14 mouse cellular contexts compared by ENCODE assay signal in the genomic region with DNA sequence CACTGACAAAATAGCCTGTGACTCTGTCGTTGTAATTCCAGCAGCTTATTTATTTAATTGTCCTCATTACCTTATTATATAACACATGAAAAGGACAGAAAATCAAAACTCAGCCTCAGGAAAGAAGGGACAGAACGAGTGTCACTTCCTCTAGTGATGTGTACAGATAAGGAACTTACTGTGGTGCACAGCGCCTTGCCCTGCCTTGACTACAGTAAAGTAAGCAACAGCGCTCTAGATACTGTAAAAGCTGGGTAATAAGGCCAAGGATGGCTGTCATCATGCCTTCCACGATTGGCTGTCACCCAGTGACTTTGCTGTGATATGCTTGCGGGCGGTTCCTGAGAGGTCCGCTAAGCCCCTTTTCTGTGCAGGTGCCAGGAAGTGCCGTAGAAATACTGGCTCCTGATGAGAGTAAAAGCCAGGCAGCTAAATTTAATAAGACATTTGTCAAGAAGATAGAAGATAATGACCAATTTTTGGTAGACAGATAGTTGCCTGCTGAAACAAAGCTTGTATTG. TPM values are rescaled to one million over a fixed set of nuclear protein-coding genes. Genes with fewer than 3 reads are reported as not detected.
DNase-seq lines count a peak whose midpoint lies in the region; ATAC-seq lines count a peak whose summit lies in the region.
"Had no signal": no experiment of that assay in that cellular context is flagged by ENCODE, and none has a peak within 500 bp of the region (broad histone marks: within the 10 kb centered on the region; RNA-seq: fewer than 3 reads in every experiment).

No protein-coding gene starts in this region.

- peak; percentile 64 for ATAC-seq in megakaryocyte, adult 5-6 weeks (ENCODE audit: poor library complexity, severe bottlenecking)
- ATAC-seq: forebrain, embryonic 15.5 days had no signal

- peak; percentile 21 to 49 for DNase-seq in cerebellum, postnatal 25 days
- DNase-seq in cerebellum, adult 11 months = no peak
- peak; percentile 29 for DNase-seq in left cerebral cortex, postnatal 4 days
- DNase-seq in left cerebral cortex, postnatal 36 days (ENCODE audit: low spot score in 2 of 2) = no peak
- peak; percentile 26 for DNase-seq in Muller cell, postnatal 12 days (ENCODE audit: inconsistent ontology term)
- DNase-seq in layer of hippocampus, adult 11-12 months (ENCODE audit: low spot score) = no peak
- DNase-seq: adrenal gland, adult 2 months; gastrocnemius, postnatal 14 days; layer of hippocampus, postnatal 36 days; lung, adult 18-20 months; midbrain, embryonic 14.5 days; right cerebral cortex, adult 18-20 months had no signal

- intact Hi-C loops in left cerebral cortex, postnatal 4 days (cut with DNase I) = no loop called here
- intact Hi-C loops in left cerebral cortex, postnatal 36 days (cut with DNase I) = no loop called here

RNA-seq across cellular contexts. Expression of gene Tmem164, which starts 36.8 kb away (rescaled TPM):
- 10 to 100 TPM; 40.4 to 45.7 TPM for total RNA-seq in left cerebral cortex, postnatal 4 days (2021)
- total RNA-seq in left cerebral cortex, postnatal 36 days (2021) = 10 to 100 TPM; 28.0 to 29.9 TPM
- total RNA-seq in megakaryocyte, adult 5-6 weeks (2015) = 36.5 and 41.4 TPM in 2 replicates
- 56.6 and 62.1 TPM in 2 replicates for total RNA-seq in megakaryocyte, adult 5-6 weeks (2017)

Comparison
In these comparisons a context has a peak if more than half of its experiments do, and no peak if none do; other contexts are left out.
1. DNase-seq: peak in cerebellum, postnatal 25 days (2 of 2), left cerebral cortex, postnatal 4 days (single experiment) and Muller cell, postnatal 12 days (single experiment); none in cerebellum, adult 11 months (single experiment), left cerebral cortex, postnatal 36 days (0 of 2) and layer of hippocampus, adult 11-12 months (single experiment).